Mouse (Mus musculus): ENCODE measurements around the gene Prr7. TPM values are rescaled to one million over a fixed set of nuclear protein-coding genes. Genes with fewer than 3 reads are reported as not detected.
A peak's percentile ranks its signal among the peaks of the same experiment; 100 is the strongest.

The Prr7 gene
- polyA plus RNA-seq, 1 experiment, result 0.64 TPM

DNA sequence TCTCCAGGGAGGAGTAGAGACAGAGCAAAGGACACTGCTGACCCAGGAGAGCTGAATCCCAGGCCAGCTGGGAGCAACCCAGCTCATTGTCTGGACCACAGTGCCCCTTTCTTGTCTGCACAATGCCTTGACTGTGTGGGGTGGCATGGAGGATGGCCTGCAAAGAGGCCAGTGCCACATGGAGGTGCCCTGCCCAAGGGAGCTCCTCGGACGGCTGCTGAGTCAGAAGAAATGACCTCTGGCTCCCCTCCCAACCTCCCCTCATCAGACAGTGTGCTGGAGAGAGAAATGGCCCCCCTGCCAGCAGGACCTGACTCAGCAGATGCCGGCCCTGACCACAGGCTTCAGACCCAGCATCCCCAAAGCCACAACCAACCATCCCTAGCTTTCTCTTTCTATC, 1.1 kb downstream of the Prr7 start:
- TF ChIP-seq POLR2A (IDR thresholded peaks at IDR 0.05; ENCODE audit: low read depth, low read length) (no peak), CTCF (conservative IDR thresholded peaks at IDR 0.05; ENCODE audit: insufficient read depth, insufficient read length, low read depth, low read length) (no peak)
- no peak overlapping the region for H3K4me3 ChIP-seq (ENCODE audit: insufficient read depth, low read depth, low read length)
- DNase-seq, result no peak
- H3K27ac ChIP-seq (ENCODE audit: insufficient read depth, low read depth, low read length), result no peak overlapping the region
- H3K36me3 ChIP-seq (ENCODE audit: control insufficient read depth, insufficient read depth, low read length), result no peaks in the 10 kb centered on the region
- H3K27me3 ChIP-seq (replicated peaks; ENCODE audit: control insufficient read depth, insufficient read depth, low read length), result no peaks in the 10 kb centered on the region
- no peaks in the 10 kb centered on the region for H3K4me1 ChIP-seq (ENCODE audit: control insufficient read depth, insufficient read depth, low read length)
- WGBS, result 29% methylated on average over 3 of the region's 3 CpGs

DNA sequence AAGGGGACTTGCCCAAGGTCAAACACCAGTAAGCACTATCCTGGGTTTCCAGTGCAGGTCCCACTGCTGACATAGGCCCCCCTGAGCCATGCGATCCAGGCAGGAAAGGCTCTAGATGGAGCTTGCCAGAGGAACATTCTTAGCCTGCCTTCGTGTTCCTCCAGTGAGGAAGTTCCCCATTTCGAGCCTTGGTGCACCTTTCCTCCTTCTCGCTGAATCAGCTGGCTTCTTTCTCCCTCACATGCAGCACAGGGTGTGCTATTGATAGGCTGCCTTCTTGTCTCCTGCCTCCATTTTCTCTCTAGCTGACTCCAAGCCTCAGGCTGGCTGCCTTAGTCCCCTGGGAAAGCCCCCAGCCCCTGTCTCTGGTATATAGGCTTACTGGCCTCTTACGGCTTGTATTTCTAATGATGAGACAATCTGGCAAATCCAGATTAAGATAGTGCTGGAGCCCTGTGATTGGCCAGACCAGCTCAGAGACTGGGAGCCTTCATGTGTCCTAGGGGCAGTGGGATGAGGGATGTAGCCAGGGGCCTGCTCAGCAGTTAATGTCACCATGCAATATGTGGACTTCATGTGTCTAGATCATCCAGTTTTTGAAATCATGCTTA, 1.9 kb downstream of the Prr7 start:
- Histone ChIP-seq H3K36me3 (ENCODE audit: control insufficient read depth, insufficient read depth, low read length) (no peaks in the 10 kb centered on the region), H3K27me3 (replicated peaks; ENCODE audit: control insufficient read depth, insufficient read depth, low read length) (no peaks in the 10 kb centered on the region), H3K4me1 (ENCODE audit: control insufficient read depth, insufficient read depth, low read length) (no peaks in the 10 kb centered on the region), H3K4me3 (ENCODE audit: insufficient read depth, low read depth, low read length) (no peak overlapping the region), H3K27ac (ENCODE audit: insufficient read depth, low read depth, low read length) (no peak overlapping the region)
- DNase-seq, result no peak
- TF ChIP-seq CTCF (conservative IDR thresholded peaks at IDR 0.05; ENCODE audit: insufficient read depth, insufficient read length, low read depth, low read length) (no peak), POLR2A (IDR thresholded peaks at IDR 0.05; ENCODE audit: low read depth, low read length) (no peak)
- 69% methylated on average over 5 of the region's 5 CpGs for WGBS

DNA sequence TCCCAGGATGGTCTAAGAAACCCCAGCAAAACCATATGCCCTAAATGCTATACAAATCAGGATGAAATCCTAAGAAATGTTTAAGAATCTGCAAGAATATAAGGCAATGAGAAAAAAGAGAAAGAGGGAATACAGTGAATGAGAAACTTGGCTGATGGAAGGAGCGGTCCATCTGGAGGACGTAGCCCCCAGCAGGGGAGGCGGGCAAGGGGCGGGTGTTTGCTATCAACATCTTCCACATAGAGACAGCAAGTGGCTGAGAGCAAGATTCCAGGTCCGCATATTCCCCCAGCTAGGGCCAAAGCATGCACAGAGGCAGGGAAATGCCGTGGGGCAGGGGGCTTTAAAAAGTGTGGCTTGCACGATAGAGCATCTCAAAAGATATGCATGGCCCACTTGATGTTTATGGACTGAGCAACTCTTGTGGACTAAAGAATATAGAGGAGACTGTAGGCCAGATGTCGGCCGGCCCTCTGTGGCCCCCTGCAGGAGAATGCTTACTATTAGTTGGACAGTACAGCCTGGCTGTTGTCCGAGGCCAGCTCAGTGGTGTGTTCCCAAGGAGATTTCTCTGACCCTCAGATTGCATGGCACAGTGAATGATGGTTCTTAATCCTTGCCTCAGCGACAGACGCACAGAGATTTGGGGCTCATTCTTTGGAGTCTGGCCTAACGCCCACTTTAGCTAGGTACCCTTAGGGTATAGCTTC, 4.9 kb downstream of the Prr7 start:
- no peak for TF ChIP-seq POLR2A (IDR thresholded peaks at IDR 0.05; ENCODE audit: low read depth, low read length)
- TF ChIP-seq CTCF (conservative IDR thresholded peaks at IDR 0.05; ENCODE audit: insufficient read depth, insufficient read length, low read depth, low read length), result peak; percentile 53
- H3K27me3 ChIP-seq (replicated peaks; ENCODE audit: control insufficient read depth, insufficient read depth, low read length), result no peaks in the 10 kb centered on the region
- DNase-seq, result peak; percentile 37
- H3K4me3 ChIP-seq (ENCODE audit: insufficient read depth, low read depth, low read length), result no peak overlapping the region
- H3K27ac ChIP-seq (ENCODE audit: insufficient read depth, low read depth, low read length), result no peak overlapping the region
- H3K36me3 ChIP-seq (ENCODE audit: control insufficient read depth, insufficient read depth, low read length), result no peaks in the 10 kb centered on the region
- no peaks in the 10 kb centered on the region for H3K4me1 ChIP-seq (ENCODE audit: control insufficient read depth, insufficient read depth, low read length)
- WGBS, result 50% methylated on average over 13 of the region's 13 CpGs

DNA sequence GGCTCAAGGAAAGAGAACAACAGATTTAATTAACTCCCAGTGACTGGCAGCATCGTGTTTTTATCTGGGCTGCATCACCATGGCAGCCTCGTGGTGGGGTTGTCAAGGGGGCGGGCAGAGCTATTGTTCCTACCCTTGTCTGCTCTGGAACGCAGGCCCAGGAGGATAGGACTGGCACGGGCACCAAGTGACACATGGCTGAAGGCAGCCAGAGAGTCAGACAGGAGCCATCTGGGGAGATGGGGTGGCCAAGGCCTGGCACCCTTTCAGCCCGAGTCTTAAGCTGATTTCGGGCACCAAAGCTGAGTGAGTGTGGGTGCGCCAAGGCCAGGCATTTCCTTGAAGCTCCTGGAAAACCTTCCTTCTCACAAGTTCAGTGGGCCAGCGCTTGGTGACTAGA, 6.3 kb downstream of the Prr7 start:
- no peaks in the 10 kb centered on the region for H3K4me1 ChIP-seq (ENCODE audit: control insufficient read depth, insufficient read depth, low read length)
- TF ChIP-seq CTCF (conservative IDR thresholded peaks at IDR 0.05; ENCODE audit: insufficient read depth, insufficient read length, low read depth, low read length), result no peak
- no peak for TF ChIP-seq POLR2A (IDR thresholded peaks at IDR 0.05; ENCODE audit: low read depth, low read length)
- DNase-seq, result no peak
- no peaks in the 10 kb centered on the region for H3K27me3 ChIP-seq (replicated peaks; ENCODE audit: control insufficient read depth, insufficient read depth, low read length)
- H3K27ac ChIP-seq (ENCODE audit: insufficient read depth, low read depth, low read length), result no peak overlapping the region
- WGBS, result 79% methylated on average over 9 of the region's 9 CpGs
- no peaks in the 10 kb centered on the region for H3K36me3 ChIP-seq (ENCODE audit: control insufficient read depth, insufficient read depth, low read length)
- H3K4me3 ChIP-seq (ENCODE audit: insufficient read depth, low read depth, low read length), result no peak overlapping the region

DNA sequence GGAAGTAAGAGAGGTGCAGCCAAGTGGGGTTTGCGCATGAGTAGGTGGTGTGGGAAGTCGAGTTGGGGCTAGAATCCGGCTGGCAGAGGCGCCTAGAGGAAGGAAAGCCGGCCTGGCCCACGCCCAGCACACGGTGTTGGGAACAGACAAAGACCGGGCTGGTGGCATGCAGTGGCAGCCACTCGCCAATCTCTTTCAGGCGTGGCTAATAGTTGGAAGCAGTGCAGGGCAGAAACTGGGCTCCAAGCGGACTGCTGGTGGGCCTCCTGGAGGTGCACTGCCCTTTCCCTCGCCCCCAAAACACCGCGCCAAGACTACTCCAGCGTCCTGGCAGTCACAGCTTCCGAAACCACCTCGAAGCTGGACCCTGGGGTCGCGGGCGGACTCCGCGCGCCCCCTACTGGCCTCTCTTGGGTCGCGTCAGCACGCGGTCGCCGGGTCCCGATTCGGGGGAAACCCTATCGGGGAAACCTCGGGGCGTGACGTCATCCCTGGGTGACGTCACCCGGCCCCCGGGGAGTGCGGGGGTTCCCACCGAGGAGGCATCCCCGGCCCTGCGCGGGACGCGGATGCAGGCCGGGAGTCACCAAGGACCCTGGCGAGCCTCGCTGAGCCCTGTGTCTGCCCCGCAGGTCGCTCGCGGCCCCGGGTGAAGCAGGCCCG, 7.2 kb downstream of the Prr7 start:
- H3K4me1 ChIP-seq (ENCODE audit: control insufficient read depth, insufficient read depth, low read length), result no peaks in the 10 kb centered on the region
- H3K4me3 ChIP-seq (ENCODE audit: insufficient read depth, low read depth, low read length), result peak overlapping the region; percentile 58
- peak; percentile 67 for TF ChIP-seq CTCF (conservative IDR thresholded peaks at IDR 0.05; ENCODE audit: insufficient read depth, insufficient read length, low read depth, low read length)
- no peak for TF ChIP-seq POLR2A (IDR thresholded peaks at IDR 0.05; ENCODE audit: low read depth, low read length)
- H3K27ac ChIP-seq (ENCODE audit: insufficient read depth, low read depth, low read length), result no peak overlapping the region
- DNase-seq, result peak; percentile 84
- WGBS, result under 1% methylated on average over 54 of the region's 54 CpGs
- no peaks in the 10 kb centered on the region for H3K27me3 ChIP-seq (replicated peaks; ENCODE audit: control insufficient read depth, insufficient read depth, low read length)
- no peaks in the 10 kb centered on the region for H3K36me3 ChIP-seq (ENCODE audit: control insufficient read depth, insufficient read depth, low read length)

DNA sequence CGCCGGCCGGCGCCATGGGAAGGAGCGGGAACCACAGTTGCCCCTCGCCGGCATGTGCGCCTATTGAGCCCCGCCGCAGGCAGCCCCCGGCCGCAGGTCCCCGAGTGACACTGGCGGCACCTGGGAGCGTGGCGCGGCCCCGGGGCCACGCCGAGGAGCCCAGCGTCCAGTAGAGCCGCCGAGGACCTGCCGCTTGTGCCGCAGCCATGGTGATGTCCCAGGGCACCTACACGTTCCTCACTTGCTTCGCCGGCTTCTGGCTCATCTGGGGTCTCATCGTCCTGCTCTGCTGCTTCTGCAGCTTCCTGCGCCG, 7.7 kb downstream of the Prr7 start:
- no peak for DNase-seq
- H3K4me3 ChIP-seq (ENCODE audit: insufficient read depth, low read depth, low read length), result peak overlapping the region; percentile 58
- WGBS, result under 1% methylated on average over 31 of the region's 31 CpGs
- TF ChIP-seq CTCF (conservative IDR thresholded peaks at IDR 0.05; ENCODE audit: insufficient read depth, insufficient read length, low read depth, low read length), result no peak
- no peak for TF ChIP-seq POLR2A (IDR thresholded peaks at IDR 0.05; ENCODE audit: low read depth, low read length)
- no peak overlapping the region for H3K27ac ChIP-seq (ENCODE audit: insufficient read depth, low read depth, low read length)
- no peaks in the 10 kb centered on the region for H3K36me3 ChIP-seq (ENCODE audit: control insufficient read depth, insufficient read depth, low read length)
- H3K27me3 ChIP-seq (replicated peaks; ENCODE audit: control insufficient read depth, insufficient read depth, low read length), result no peaks in the 10 kb centered on the region
- no peaks in the 10 kb centered on the region for H3K4me1 ChIP-seq (ENCODE audit: control insufficient read depth, insufficient read depth, low read length)
